Mouse (Mus musculus) kidney, adult 8-10 months (tissue): ENCODE results near the gene Rsg1.
A peak's percentile ranks its signal among the peaks of the same experiment; 100 is the strongest.

Source experiments
- DNase-seq, 2 experiments: peaks; one replicate each; pipeline ENCODE4 v3.0.0; 2022

Gene Rsg1

DNA sequence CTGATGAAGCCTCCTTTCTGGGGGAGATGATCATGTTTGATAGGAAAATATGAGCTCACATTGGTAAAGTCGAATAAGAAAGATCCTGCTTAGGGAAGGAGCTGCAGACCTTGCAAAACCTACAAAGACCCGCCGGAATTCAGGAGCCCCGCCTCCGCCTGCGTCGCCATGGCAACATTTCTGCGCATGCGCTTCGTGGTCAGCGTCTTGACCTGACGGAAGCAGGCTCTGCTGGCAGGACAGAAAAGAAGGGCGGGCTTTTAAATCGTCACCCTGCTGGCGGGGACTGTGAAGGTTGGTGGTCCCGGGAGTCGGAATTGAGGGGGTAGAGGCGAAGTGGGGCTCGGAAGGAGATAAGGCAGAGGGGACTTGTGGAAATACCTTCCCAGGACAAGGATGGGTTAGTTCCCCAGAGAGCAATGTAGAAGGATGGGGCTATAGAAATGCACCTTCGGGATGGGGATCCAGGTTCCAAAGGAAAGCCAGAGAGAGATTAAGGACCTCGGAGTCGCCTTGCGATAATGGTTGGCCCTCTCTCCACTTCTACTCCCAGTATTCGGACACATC is at the start of gene Rsg1:
Rsg1 (plus strand) TSS at position 187 of the 567 bp plus-strand sequence.
- peak; percentile 95 to 96 for DNase-seq

DNA sequence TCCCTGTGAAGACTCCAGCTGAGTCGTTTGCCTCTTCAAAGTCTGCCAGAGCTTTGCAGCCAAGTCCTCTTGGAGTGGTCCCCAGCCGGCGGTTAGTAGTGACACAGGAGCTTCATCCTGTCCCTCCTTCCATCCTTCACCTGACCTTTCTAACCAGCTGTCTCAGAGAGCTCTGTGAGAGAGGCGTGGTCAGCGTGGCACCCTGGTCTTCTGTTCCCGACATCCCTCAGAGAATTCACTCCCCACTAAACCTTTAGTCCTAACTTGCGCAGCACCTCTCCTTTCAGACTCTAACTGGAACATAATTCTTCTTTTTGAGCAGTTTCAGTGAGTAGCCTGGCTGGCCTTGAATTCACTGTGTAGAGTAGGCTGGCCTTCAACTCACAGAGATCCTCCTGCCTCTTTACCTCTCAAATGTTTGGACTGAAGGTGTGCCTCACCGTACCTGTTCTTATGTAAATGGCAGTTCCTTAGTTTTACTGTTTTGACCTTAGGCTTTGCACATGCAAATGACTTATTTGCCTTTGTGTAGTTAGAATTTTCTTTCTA is 47.9 kb upstream of the Rsg1 start:
- DNase-seq = no peak

GRCm38 (mm10) chr4:141167156-141167555 is 46.6 kb upstream of the Rsg1 start:
- DNase-seq = no peak

GRCm38 (mm10) chr4:141172121-141172520 is 41.6 kb upstream of the Rsg1 start:
- no peak for DNase-seq

DNA sequence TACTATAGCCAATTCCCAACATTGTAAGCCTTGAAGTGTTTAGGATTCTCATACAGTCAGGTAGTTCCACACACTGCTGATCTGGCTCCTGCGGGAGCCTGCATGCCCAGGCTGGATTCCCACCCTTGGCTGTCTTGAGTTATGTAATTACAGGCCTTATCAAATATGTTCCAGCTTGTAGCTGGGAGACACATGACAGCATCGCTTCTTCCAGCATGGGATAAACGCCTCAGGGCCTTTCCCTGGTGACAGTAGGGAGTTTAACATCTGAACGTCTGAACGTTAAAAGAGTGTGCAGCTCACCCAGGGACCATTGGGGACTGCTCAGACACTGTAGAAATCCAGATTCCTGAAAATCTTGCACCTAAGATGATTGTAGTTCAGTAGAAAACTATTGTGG is 38.0 kb upstream of the Rsg1 start:
- DNase-seq = no peak

DNA sequence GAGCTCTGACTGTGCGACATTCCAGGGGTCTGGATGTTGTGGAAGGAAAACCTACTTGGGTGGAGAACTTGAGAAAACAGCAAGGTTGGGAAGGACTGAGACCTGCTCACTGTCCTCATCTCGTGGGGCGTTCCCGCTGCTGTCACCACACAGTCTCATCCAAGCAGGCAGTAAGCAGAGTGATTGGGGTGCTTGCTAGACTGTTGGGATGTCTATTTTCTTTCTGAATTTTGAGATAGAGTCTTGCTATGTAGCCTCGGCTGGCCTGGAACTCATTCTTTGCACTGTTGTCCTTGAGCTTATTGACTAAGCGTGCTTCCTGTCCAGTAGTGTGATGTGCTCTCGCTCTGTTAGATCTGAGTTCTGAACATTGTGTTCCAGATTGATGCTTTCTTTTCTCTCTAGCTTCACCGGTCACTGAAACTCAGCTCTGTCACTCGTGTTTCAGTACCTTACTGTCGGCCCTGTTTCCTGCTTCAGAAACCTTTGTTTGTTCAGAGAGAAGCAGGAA is 37.4 kb upstream of the Rsg1 start:
- no peak for DNase-seq

- no peak for DNase-seq
Measured at GRCm38 (mm10) chr4:141178500-141178899, 35.3 kb upstream of the Rsg1 start.

GRCm38 (mm10) chr4:141180831-141181230 is 32.9 kb upstream of the Rsg1 start:
- DNase-seq = no peak

- DNase-seq = no peak
Measured at GRCm38 (mm10) chr4:141181981-141182380, 31.8 kb upstream of the Rsg1 start.

GRCm38 (mm10) chr4:141183932-141184331 is 29.8 kb upstream of the Rsg1 start:
- no peak for DNase-seq

GRCm38 (mm10) chr4:141184426-141184825 is 29.3 kb upstream of the Rsg1 start:
- no peak for DNase-seq

DNA sequence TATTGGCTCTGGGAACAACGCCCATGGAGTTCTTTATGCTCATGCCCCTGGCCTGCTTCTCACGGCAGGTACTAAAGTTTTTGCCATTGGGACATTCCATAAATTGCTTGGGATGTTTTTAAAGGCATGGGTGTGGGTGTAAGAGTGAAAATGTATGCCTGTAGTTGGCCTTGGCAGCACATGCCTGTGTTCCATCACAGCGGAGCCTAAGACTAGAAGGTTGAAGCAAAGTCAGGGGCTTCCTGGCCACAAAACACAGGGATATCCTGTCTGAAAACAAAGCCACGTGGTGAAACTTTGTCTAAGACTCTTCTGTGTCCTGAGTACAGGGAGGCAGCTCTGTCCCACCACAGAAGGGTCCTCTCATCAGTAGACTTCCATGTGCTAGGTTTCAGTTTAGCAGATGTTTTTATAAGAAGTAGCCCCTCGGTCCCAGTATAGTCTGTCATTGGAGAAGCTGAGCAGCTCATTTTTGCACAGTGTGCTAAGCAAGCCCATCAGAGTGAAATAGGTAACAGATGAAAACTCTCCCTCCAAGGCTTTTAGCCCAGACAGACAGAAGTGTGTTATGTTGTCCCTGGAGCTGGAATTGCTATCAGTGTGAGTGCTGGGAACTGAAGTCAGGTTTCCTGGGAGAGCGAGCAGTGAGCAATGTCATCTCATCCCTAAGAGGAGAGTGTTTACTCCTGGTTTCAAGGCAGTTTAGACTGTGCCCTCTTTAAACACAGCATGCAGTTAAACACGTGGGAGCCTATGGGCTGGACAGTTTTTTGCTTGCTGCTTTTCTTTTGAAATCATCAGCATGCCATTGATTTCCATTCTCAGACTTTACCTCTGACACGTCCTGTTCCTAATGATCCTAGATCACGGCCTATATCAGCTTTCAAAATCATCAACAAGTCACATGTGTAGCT is 26.6 kb upstream of the Rsg1 start:
- no peak for DNase-seq

DNA sequence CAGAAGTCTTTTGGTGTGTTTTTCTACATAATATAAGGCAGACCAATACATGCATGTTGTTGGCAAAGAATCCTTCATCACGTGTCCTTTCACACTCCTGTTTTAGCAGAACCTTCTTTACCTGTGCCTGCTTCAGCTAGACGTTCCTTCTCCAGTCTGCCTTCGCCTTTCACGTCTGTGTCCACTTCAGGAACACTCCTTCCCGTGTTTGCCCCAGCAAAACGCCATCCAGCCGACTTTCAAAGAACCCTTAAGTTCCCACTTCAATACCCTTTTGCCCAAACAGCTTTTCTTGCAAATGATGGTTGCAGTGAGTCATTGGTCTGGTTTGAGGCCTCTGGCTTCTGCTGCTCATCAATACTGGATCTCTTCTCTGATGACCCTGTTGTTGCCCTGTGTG is 22.5 kb upstream of the Rsg1 start:
- no peak for DNase-seq

DNA sequence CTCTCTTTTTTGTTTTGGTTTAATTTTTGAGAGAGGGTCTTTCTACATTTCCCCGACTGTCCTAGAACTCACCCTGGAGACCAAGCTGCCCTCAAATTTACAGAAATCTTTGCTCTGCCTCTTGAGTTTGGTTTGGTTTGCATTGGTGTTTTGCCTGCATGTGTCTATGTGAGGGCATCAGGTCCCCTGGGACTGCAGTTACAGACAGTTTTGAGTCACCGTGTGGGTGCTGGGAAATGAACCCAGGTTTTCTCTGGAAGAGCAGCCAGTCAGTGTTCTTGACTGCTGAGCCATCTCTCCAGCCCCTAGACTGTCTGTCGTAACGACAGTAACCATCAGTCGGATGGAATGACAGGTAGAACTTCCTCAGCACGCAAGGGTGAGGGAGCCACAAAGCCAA is 19.2 kb upstream of the Rsg1 start:
- DNase-seq = no peak

DNA sequence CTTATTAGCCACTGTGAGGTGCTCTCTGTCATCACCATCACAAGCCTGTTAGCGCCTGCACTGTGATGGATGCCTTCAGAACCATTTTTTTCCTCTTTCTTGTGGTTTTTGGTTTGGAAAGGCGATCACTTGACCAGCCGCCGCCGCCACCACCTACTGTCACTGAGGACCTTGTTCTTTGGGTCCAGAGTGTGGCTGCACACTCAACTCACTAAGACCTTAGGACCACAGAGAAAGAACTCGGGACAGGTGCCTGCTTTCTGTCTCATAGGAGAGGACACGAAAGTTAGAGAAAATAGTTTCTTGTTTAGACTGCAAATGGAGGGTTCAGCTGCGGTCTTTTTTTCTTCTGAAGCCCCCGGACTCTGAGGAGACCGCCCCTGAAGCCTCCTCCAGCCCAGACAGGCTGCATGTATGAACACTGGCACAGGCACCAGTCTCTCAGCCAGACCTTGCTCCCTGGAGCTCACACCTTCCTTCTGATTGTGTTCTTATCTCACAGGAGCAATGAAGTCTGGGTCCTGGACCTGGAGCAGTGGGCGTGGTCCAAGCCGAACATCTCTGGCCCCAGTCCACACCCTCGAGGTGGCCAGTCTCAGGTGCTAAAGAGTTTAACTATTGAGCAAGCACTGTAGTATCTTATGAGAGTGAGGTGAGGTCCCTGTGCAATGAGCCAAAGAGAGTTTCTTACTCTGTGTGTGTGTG is 16.6 kb upstream of the Rsg1 start:
- DNase-seq = no peak

- no peak for DNase-seq
Measured at GRCm38 (mm10) chr4:141197686-141198035, 16.1 kb upstream of the Rsg1 start.

- DNase-seq = peak in 1 of 2 experiments; percentile 19
Measured at GRCm38 (mm10) chr4:141200906-141201305, 12.8 kb upstream of the Rsg1 start.

DNA sequence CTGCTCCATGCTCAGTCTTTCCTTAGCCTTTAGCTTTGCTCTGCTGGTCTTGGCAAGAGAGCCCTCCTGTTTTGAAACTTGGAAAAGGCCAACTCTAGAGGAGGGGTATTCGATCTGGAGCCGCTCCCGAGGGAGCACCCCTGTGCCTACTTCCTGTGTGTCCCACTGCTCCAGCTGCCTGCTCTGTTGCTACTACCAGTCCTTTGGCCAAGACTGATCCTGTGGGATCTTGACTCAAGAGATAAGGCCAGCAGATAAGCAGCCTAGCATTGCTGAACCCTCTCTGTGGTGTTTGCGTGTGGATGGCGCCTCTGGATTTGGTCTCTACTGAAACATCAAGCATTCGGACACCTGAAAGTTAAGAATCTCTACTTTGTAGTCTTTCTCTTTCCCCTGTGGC is 11.6 kb upstream of the Rsg1 start:
- DNase-seq = no peak

DNA sequence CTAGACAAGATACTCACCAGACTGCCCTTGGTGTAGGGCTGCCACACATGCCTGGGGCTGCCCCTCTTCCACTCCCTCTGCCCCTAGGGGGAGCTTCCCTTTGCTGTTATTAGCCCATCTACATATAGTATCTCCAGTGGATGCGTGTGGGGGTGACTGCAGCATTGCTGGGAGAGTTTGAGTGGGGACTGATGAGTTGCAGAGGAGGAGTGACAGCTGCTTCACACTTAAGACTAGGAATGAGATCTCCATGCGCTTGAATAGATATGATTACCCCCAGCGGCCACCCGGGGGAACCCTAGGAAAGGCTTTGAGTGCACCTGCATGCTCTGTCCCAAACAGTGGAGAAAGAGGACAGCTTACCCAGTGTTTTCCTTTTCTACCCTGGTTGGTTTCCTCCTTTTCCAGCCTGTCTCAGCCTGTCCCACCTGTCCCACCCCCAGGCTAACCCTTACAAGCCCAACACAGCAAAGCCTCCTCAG is 9.1 kb upstream of the Rsg1 start:
- no peak for DNase-seq

DNA sequence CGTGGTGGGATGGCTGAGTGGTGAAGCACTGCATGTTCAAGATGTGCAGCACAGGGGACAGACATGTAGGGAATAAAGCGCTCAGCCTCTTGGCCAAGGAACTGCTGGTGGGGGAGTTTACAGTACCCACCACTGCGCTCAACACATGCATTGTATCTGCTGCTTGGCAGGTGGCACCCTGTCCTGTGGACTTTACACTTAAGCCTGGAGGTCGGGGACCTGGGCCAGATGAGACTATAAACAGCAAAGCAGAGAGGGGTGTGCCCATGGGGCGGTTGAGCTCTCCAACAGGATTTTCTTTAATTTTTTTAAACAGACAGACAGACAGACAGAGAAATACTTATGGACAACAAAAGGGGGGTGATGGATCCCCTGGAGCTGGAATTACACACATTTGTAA is 6.7 kb upstream of the Rsg1 start:
- peak; percentile 50 to 53 for DNase-seq

DNA sequence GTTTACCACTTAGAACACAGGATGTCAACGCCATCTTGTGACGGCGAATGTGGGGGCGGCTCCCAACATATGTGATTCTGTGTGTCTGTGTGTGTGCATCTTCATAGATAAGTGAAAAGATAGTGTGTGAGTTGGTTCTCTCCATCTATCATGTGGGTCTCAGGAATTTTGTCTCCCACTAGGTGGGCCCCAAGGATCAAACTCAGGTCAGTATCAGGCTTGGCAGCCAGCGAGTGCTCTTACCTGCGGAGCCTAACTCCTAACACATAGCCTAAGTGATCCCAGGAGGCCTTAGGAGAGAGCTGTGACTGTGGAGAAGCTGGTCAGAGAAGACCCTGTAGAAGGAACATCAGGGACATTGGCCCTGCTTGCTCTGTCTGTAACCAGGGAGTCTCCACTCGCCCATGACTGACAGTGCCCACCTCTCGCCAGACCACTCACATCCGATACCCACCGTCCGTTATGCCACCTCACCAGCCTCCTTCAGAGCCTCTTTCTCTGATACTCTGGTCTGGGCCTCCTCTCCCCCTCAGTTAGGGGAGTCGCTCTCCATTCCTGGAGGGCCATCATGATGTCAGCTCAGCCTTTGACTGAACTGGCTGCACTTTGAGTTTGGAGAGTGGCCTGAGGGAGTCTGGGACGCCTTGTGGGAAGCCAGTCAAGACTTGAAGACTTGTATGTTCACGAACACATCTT is 3.1 kb upstream of the Rsg1 start:
- DNase-seq = no peak

GRCm38 (mm10) chr4:141211646-141212045 is 2.1 kb upstream of the Rsg1 start:
- no peak for DNase-seq

DNA sequence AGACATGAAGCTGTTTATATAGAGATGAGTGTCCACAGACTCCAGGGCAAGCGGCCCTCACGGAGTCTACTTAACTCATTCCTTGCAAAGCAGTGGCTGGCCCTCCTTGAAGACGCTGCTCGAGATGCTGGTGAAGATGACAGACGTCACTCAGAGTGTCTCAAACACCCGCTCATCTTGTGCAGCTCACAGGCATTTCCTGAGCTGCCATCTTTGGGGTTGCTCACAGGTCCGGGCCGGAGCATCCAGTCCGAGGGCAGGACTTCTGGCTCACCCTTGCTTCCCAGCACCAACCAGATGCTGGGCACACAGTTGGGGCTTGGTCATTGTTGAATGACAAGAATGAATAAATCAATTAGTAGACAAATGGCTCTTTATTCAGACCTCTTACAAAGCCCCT is 864 bp upstream of the Rsg1 start:
- no peak for DNase-seq
